Mouse (Mus musculus): Measurements from ENCODE around the gene Tsc1. TPM values are rescaled to one million over a fixed set of nuclear protein-coding genes. Genes with fewer than 3 reads are reported as not detected.

Tsc1 gene
- 22.4 and 25.1 TPM in 2 replicates for polyA plus RNA-seq (2014; fragmentation: Nextera tagmentation; extraction: Ambion mirVana)

DNA sequence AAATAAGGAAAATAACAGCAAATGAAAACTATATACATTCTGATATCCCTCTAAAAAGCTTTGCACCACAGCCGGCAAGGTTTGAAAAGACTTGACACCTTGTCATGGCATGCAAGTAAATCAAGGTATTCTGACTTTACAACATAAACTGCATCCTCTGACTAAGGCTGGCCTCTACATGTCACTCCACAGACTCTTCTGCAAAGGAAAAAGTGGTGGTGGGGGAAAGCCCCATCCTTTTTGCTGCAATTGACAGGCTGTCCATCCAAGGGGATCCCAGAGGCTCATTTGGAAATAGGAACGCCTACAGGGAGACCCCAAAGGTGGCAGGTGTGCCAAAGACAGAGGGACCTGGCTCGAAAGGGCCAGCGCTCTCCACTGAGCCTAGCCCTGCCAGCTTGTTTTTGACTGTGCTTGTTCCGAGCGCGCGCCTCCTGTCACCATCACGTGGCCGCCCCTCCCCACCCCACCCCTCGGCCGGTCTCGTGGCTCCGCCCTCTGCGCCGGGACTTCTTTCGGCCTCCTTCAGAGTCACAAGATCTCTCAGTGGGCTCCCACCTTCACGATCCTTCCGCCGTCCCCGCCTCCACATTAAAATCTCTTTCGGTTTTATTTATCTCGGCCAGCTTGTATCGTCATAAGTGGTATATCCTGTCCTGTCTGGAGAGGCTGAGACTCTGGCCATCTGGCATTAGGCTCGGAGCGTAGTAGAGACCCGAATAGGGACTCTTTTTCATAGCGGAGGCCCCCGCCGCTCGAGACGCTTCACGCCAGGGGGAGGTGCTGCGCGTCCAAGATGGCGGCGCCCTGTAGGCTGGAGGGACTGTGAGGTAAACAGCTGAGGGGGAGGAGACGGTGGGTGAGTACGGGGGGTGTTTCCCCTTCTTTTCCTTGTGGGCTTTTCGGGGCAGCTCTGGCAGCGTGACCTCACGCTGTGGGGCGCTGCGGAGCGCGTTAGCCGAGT, at the start of gene Tsc1:
Gene Tsc1, plus strand, starts transcription at position 768 of the 964 bp plus-strand sequence.
- Histone ChIP-seq H3K27ac (ENCODE audit: low read depth, low read length) (peak within 1 kb of the TSS; percentile 89), H3K9me3 (ENCODE audit: control insufficient read depth, low read length) (no peaks in the 10 kb centered on the region), H3K9ac (ENCODE audit: low read depth, low read length) (peak within 1 kb of the TSS; percentile 90), H3K27me3 (ENCODE audit: control insufficient read depth, insufficient read depth, low read length) (no peaks in the 10 kb centered on the region), H3K4me2 (replicated peaks; ENCODE audit: low read depth, low read length) (peak within 1 kb of the TSS; percentile 60), H3K36me3 (ENCODE audit: control insufficient read depth, insufficient read depth, low read length) (no peaks in the 10 kb centered on the region), H3K4me1 (replicated peaks; ENCODE audit: control insufficient read depth, insufficient read depth, low read length) (peaks cover 4% of the 10 kb centered on the region; the same call in 1 of the 2 replicates), H3K4me3 (ENCODE audit: low read depth, low read length) (peak within 1 kb of the TSS; percentile 100)
- 2% methylated on average over 46 of the region's 47 CpGs for WGBS
- DNase-seq (ENCODE audit: low spot score) (peak; percentile 96), ATAC-seq (ENCODE audit: low FRiP score) (peak; percentile 95)

DNA sequence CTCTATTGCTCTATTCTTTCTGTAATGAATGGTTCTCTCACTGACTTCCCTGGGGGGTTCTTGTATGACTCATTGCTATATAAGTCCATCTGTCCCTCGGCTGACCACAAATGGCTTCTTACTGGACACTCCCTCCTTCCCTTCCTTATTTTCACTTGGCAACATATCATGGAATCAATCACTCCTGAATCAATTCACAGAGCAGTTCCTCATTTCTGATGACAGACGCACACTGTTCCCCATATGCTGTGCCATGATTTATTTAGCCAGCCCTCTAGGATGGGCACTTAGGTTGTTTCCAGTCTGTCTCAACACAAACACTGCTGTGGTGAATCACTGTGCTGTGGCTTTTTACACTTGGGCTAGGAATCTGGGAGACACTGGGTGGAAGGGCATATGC, 49.5 kb upstream of the Tsc1 start:
- Histone ChIP-seq H3K4me3 (ENCODE audit: low read depth, low read length) (no peak overlapping the region), H3K36me3 (ENCODE audit: control insufficient read depth, insufficient read depth, low read length) (no peaks in the 10 kb centered on the region), H3K27ac (ENCODE audit: low read depth, low read length) (no peak overlapping the region), H3K27me3 (ENCODE audit: control insufficient read depth, insufficient read depth, low read length) (no peaks in the 10 kb centered on the region), H3K9ac (ENCODE audit: low read depth, low read length) (no peak overlapping the region), H3K9me3 (ENCODE audit: control insufficient read depth, low read length) (no peaks in the 10 kb centered on the region), H3K4me1 (replicated peaks; ENCODE audit: control insufficient read depth, insufficient read depth, low read length) (no peaks in the 10 kb centered on the region), H3K4me2 (replicated peaks; ENCODE audit: low read depth, low read length) (no peak overlapping the region)
- 78% methylated on average over 2 of the region's 2 CpGs for WGBS
- ATAC-seq (ENCODE audit: low FRiP score) (no peak), DNase-seq (ENCODE audit: low spot score) (no peak)

DNA sequence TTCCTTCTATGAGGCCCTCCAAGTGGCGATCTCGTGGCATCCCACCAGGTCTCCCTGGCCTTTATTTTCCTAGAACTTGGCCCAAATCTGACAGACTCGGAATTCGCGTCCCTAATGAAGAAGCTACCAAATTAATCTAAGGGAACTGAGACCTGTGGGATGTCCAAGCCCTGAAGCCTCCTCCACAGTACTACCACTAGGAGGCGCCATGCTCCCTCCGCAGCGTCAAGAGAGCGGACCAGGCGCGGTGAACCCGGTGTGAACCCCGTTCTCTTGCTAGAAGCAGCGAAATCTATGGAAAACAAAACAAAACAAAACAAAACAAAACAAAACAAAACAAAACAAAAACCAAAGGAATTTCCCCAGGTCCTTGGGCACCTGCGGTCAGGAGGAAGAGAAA, 48.2 kb upstream of the Tsc1 start:
- H3K27me3 ChIP-seq (ENCODE audit: control insufficient read depth, insufficient read depth, low read length): no peaks in the 10 kb centered on the region
- no peaks in the 10 kb centered on the region for H3K9me3 ChIP-seq (ENCODE audit: control insufficient read depth, low read length)
- H3K4me1 ChIP-seq (replicated peaks; ENCODE audit: control insufficient read depth, insufficient read depth, low read length): no peaks in the 10 kb centered on the region
- no peak overlapping the region for H3K4me3 ChIP-seq (ENCODE audit: low read depth, low read length)
- no peak overlapping the region for H3K27ac ChIP-seq (ENCODE audit: low read depth, low read length)
- peak; percentile 79 for DNase-seq (ENCODE audit: low spot score)
- no peak for ATAC-seq (ENCODE audit: low FRiP score)
- H3K4me2 ChIP-seq (replicated peaks; ENCODE audit: low read depth, low read length): no peak overlapping the region
- WGBS: 10% methylated on average over 15 of the region's 15 CpGs
- no peaks in the 10 kb centered on the region for H3K36me3 ChIP-seq (ENCODE audit: control insufficient read depth, insufficient read depth, low read length)
- H3K9ac ChIP-seq (ENCODE audit: low read depth, low read length): no peak overlapping the region

DNA sequence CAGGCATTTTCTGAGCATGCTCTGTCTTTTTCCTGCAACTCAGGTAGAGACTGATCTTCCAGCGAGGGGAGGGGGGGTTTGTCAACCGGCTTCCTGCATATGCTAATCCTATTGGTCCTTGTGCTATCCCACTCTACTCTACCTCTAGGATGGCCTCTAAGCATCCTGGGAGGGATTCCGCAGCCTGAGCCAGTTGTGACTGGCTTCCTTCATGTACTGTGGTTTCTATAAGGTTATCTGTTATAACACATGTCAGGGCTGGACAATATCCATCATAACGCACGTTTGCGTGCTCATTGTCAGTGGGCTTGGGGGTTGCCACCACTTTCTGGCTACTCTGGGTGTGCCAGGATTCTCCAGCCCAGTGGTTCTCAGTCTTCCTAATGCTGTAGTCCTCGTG, 45.0 kb upstream of the Tsc1 start:
- ATAC-seq (ENCODE audit: low FRiP score) (no peak), DNase-seq (ENCODE audit: low spot score) (no peak)
- no peak overlapping the region for H3K27ac ChIP-seq (ENCODE audit: low read depth, low read length)
- H3K4me2 ChIP-seq (replicated peaks; ENCODE audit: low read depth, low read length): no peak overlapping the region
- H3K4me3 ChIP-seq (ENCODE audit: low read depth, low read length): no peak overlapping the region
- WGBS: 86% methylated on average over 7 of the region's 7 CpGs
- H3K27me3 ChIP-seq (ENCODE audit: control insufficient read depth, insufficient read depth, low read length): no peaks in the 10 kb centered on the region
- H3K36me3 ChIP-seq (ENCODE audit: control insufficient read depth, insufficient read depth, low read length): no peaks in the 10 kb centered on the region
- no peaks in the 10 kb centered on the region for H3K9me3 ChIP-seq (ENCODE audit: control insufficient read depth, low read length)
- H3K4me1 ChIP-seq (replicated peaks; ENCODE audit: control insufficient read depth, insufficient read depth, low read length): no peaks in the 10 kb centered on the region
- no peak overlapping the region for H3K9ac ChIP-seq (ENCODE audit: low read depth, low read length)

DNA sequence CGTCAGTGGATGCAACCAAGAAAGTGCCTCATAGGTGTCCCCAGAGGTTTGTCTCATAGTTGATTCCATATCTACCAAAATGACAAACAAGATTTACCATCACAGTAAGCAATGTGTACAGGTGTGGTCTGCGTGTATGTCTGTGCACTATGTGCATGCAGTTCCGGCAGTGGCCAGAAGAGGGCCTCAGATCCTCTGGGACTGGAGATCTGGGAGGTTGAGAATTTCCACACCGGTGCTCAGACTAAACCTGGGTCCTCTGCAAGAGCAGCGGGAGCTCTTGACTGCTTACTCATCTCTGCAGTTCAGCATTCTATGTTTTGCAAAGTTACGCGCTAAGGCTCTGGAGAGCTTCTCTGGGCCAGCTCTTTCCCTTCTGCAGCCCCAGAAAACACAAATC, 44.0 kb upstream of the Tsc1 start:
- H3K27me3 ChIP-seq (ENCODE audit: control insufficient read depth, insufficient read depth, low read length): no peaks in the 10 kb centered on the region
- no peak overlapping the region for H3K4me3 ChIP-seq (ENCODE audit: low read depth, low read length)
- DNase-seq (ENCODE audit: low spot score) (peak; percentile 25), ATAC-seq (ENCODE audit: low FRiP score) (no peak)
- no peak overlapping the region for H3K4me2 ChIP-seq (replicated peaks; ENCODE audit: low read depth, low read length)
- WGBS: 89% methylated on average over 7 of the region's 7 CpGs
- no peak overlapping the region for H3K9ac ChIP-seq (ENCODE audit: low read depth, low read length)
- no peaks in the 10 kb centered on the region for H3K4me1 ChIP-seq (replicated peaks; ENCODE audit: control insufficient read depth, insufficient read depth, low read length)
- no peaks in the 10 kb centered on the region for H3K36me3 ChIP-seq (ENCODE audit: control insufficient read depth, insufficient read depth, low read length)
- no peak overlapping the region for H3K27ac ChIP-seq (ENCODE audit: low read depth, low read length)
- H3K9me3 ChIP-seq (ENCODE audit: control insufficient read depth, low read length): no peaks in the 10 kb centered on the region

DNA sequence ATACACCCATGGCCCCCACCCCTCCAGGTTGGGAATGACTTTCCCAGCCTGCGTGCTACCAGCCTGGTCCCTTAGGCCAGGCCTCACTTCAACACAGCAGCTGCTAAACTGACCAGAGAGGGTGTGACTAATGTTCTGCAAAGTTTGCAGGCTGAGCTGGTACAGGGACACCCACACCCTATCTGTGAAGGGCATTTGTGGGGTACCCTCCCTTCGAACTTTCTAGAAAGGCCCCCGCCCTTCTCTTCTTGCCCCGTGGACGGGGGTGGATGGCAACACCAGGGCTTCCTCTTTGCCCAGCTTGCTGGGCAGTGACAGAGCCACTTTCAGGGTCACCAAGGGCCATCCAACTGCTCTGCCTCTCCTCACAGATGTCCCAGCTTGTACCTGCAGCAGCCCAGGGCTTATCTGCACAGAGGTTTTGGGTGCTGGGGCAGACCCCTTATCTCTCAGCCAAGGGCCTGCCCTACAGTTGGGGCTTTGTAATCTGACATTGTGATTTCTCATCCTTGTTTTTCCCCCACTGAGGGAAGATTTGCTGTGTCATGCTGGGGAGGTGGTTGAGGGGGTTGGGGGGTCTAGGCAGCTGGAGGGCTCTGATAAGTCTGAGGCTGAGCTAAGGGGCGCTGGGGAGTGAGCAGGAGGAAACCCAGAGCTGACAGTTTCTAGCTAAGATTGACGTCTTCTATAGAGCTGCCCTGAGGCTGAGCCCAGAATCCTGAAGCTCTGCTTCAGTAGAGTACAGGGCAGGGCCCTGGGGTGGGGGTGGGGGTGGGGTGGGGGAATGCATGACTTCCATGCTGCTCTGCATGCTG, 43.1 kb upstream of the Tsc1 start:
- no peaks in the 10 kb centered on the region for H3K27me3 ChIP-seq (ENCODE audit: control insufficient read depth, insufficient read depth, low read length)
- no peak overlapping the region for H3K9ac ChIP-seq (ENCODE audit: low read depth, low read length)
- no peaks in the 10 kb centered on the region for H3K4me1 ChIP-seq (replicated peaks; ENCODE audit: control insufficient read depth, insufficient read depth, low read length)
- no peak overlapping the region for H3K4me3 ChIP-seq (ENCODE audit: low read depth, low read length)
- no peak for DNase-seq (ENCODE audit: low spot score)
- H3K27ac ChIP-seq (ENCODE audit: low read depth, low read length): 0 out of 2 replicates have a peak overlapping the region, but pooled peaks have one; percentile 17
- no peak overlapping the region for H3K4me2 ChIP-seq (replicated peaks; ENCODE audit: low read depth, low read length)
- 0 out of 2 replicates have a peak, but pooled peaks have one; percentile 43 for ATAC-seq (ENCODE audit: low FRiP score)
- H3K9me3 ChIP-seq (ENCODE audit: control insufficient read depth, low read length): no peaks in the 10 kb centered on the region
- 79% methylated on average over 7 of the region's 7 CpGs for WGBS
- H3K36me3 ChIP-seq (ENCODE audit: control insufficient read depth, insufficient read depth, low read length): no peaks in the 10 kb centered on the region

DNA sequence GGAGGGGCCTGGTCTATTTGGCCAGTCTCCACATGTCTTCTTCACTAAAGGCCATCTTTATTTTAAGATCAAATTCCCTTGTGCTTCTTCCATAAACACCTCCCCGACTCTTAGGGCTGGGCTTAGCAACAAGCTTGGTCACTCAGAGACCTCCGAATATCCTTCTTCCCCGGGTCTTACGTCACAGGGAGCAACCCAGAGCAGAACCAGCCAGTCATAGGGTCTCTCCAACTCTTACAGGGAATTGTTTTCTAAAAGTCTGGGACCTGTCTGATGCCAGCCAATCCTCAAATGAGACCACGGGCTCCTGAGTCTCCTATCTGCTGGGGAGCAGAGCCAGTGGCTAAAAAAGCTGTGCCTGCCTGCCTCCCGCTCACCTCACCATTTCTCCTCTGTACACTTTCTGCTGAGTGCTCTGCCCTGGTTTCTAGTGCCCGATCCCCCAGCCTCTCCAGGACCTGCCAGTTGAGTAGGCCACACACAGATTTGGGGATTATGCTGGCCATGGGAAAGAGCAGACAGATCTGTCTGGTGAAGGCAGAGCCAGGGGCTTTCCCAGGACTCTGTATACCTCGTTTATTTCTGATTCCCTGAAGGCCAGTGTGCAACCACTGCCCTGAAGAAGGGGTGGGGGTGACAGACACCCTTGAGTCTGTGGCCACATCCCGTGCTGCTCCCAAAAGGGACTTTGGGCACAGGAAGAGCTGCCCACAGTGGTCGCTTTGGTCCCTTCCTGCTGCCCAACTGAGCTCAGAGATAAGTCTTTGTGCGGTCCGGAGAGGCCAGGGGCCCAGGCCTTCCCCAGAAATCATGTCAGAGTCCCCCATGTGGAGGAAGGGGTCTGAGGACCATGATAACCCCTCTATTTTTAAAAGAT, 42.1 kb upstream of the Tsc1 start:
- H3K9me3 ChIP-seq (ENCODE audit: control insufficient read depth, low read length): no peaks in the 10 kb centered on the region
- 71% methylated on average over 12 of the region's 12 CpGs for WGBS
- H3K36me3 ChIP-seq (ENCODE audit: control insufficient read depth, insufficient read depth, low read length): no peaks in the 10 kb centered on the region
- no peak overlapping the region for H3K4me3 ChIP-seq (ENCODE audit: low read depth, low read length)
- H3K9ac ChIP-seq (ENCODE audit: low read depth, low read length): no peak overlapping the region
- no peak for DNase-seq (ENCODE audit: low spot score)
- no peaks in the 10 kb centered on the region for H3K4me1 ChIP-seq (replicated peaks; ENCODE audit: control insufficient read depth, insufficient read depth, low read length)
- no peak overlapping the region for H3K4me2 ChIP-seq (replicated peaks; ENCODE audit: low read depth, low read length)
- H3K27ac ChIP-seq (ENCODE audit: low read depth, low read length): no peak overlapping the region
- ATAC-seq (ENCODE audit: low FRiP score): no peak
- no peaks in the 10 kb centered on the region for H3K27me3 ChIP-seq (ENCODE audit: control insufficient read depth, insufficient read depth, low read length)

DNA sequence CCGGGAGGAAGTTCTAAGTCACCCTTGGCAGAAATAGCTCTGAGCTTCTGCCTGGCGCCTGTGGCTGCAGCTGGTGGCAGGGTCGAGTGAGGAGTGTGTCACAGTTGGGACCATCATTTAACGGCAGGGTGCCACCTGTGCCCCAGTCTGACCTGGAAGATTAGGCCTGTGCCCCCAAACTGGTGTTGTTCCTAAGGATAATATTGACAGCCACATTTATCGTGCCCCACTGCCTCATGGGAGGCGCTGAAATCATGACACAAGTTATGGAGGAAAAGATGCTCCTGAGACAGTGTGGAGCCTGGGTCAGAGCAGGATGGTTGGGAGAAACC, 41.5 kb upstream of the Tsc1 start:
- Histone ChIP-seq H3K27ac (ENCODE audit: low read depth, low read length) (no peak overlapping the region), H3K4me3 (ENCODE audit: low read depth, low read length) (no peak overlapping the region), H3K9me3 (ENCODE audit: control insufficient read depth, low read length) (no peaks in the 10 kb centered on the region), H3K27me3 (ENCODE audit: control insufficient read depth, insufficient read depth, low read length) (no peaks in the 10 kb centered on the region), H3K36me3 (ENCODE audit: control insufficient read depth, insufficient read depth, low read length) (no peaks in the 10 kb centered on the region), H3K9ac (ENCODE audit: low read depth, low read length) (no peak overlapping the region), H3K4me2 (replicated peaks; ENCODE audit: low read depth, low read length) (no peak overlapping the region), H3K4me1 (replicated peaks; ENCODE audit: control insufficient read depth, insufficient read depth, low read length) (no peaks in the 10 kb centered on the region)
- DNase-seq (ENCODE audit: low spot score): no peak
- ATAC-seq (ENCODE audit: low FRiP score): no peak
- 71% methylated on average over 6 of the region's 6 CpGs for WGBS
